Comparison of ENCODE assay signal across 9 mouse cellular contexts in genomic region chr8:70565561-70565960, GRCm38 (mm10). TPM values are rescaled to one million over a fixed set of nuclear protein-coding genes. Genes with fewer than 3 reads are reported as not detected.
DNase-seq lines count a peak whose midpoint lies in the region; ATAC-seq and TF ChIP-seq lines count a peak whose summit lies in the region.
"Had no signal": no experiment of that assay in that cellular context is flagged by ENCODE, and none has a peak within 500 bp of the region (broad histone marks: within the 10 kb centered on the region; RNA-seq: fewer than 3 reads in every experiment).

No protein-coding gene starts in this region.

- no peak overlapping the region for H3K4me3 ChIP-seq in kidney, adult 2 months (ENCODE audit: insufficient read depth, low read depth, low read length)
- H3K4me3 ChIP-seq in kidney, embryonic 16.5 days (ENCODE audit: low read length): no peak overlapping the region
- no peak overlapping the region for H3K4me3 ChIP-seq in intestine, embryonic 15.5 days (replicated peaks)
- H3K4me3 ChIP-seq in small intestine, adult 2 months (ENCODE audit: low read depth, low read length): no peak overlapping the region
- no peak overlapping the region for H3K4me3 ChIP-seq in forebrain, postnatal 0 days (ENCODE audit: low read depth, low read length)
- H3K4me3 ChIP-seq: neural tube, embryonic 12.5 days had no signal

- ATAC-seq in kidney, embryonic 16.5 days (ENCODE audit: low FRiP score, low TSS enrichment): no peak
- ATAC-seq in common myeloid progenitor, adult 5-6 weeks (replicated peaks; ENCODE audit: low read depth, poor library complexity, severe bottlenecking): peak; percentile 56
- ATAC-seq in intestine, embryonic 15.5 days: peak; percentile 35; the same call in 1 of the 2 replicates
- ATAC-seq in forebrain, postnatal 0 days: no peak

- peaks cover 28% of the 10 kb centered on the region for H3K4me1 ChIP-seq in kidney, adult 2 months (ENCODE audit: control insufficient read depth, insufficient read depth, low read length)
- peaks cover 38% of the 10 kb centered on the region for H3K4me1 ChIP-seq in kidney, embryonic 16.5 days (ENCODE audit: insufficient read depth, low read length)
- peaks cover 29% of the 10 kb centered on the region for H3K4me1 ChIP-seq in intestine, embryonic 15.5 days (replicated peaks)
- H3K4me1 ChIP-seq in small intestine, adult 2 months (ENCODE audit: control insufficient read depth, insufficient read depth, insufficient read length, low read length): peaks cover 54% of the 10 kb centered on the region
- no peaks in the 10 kb centered on the region for H3K4me1 ChIP-seq in forebrain, postnatal 0 days (ENCODE audit: insufficient read depth)

- no peak for TF ChIP-seq CTCF in kidney, adult 2 months (conservative IDR thresholded peaks at IDR 0.05; ENCODE audit: insufficient read depth, insufficient read length, low read depth, low read length)
- TF ChIP-seq CTCF in small intestine, adult 2 months (IDR thresholded peaks at IDR 0.05; ENCODE audit: extremely low read depth, insufficient read length, insufficient replicate concordance, low read depth, low read length): no peak
- no peak for TF ChIP-seq CTCF in forebrain, postnatal 0 days (IDR thresholded peaks at IDR 0.05; ENCODE audit: low read depth)

- no peaks in the 10 kb centered on the region for H3K9me3 ChIP-seq in kidney, embryonic 16.5 days (ENCODE audit: low read length)
- no peaks in the 10 kb centered on the region for H3K9me3 ChIP-seq in intestine, embryonic 15.5 days
- no peaks in the 10 kb centered on the region for H3K9me3 ChIP-seq in forebrain, postnatal 0 days (ENCODE audit: low read length)
- H3K9me3 ChIP-seq: neural tube, embryonic 12.5 days had no signal

- TF ChIP-seq POLR2A in kidney, adult 2 months (IDR thresholded peaks at IDR 0.05; ENCODE audit: low read depth, low read length): no peak
- TF ChIP-seq POLR2A in small intestine, adult 2 months (IDR thresholded peaks at IDR 0.05; ENCODE audit: low read depth, low read length): no peak

- no peaks in the 10 kb centered on the region for H3K27me3 ChIP-seq in kidney, adult 2 months (replicated peaks; ENCODE audit: control insufficient read depth, insufficient read depth, low read length)
- H3K27me3 ChIP-seq in kidney, embryonic 16.5 days (ENCODE audit: insufficient read depth, low read length): no peaks in the 10 kb centered on the region
- no peaks in the 10 kb centered on the region for H3K27me3 ChIP-seq in intestine, embryonic 15.5 days (replicated peaks)
- no peaks in the 10 kb centered on the region for H3K27me3 ChIP-seq in small intestine, adult 2 months (ENCODE audit: control insufficient read depth, insufficient read depth, low read length)
- H3K27me3 ChIP-seq in forebrain, postnatal 0 days (ENCODE audit: insufficient read depth, low read length): no peaks in the 10 kb centered on the region
- H3K27me3 ChIP-seq: neural tube, embryonic 12.5 days had no signal

- H3K36me3 ChIP-seq in kidney, adult 2 months (ENCODE audit: control insufficient read depth, insufficient read depth, low read length): no peaks in the 10 kb centered on the region
- H3K36me3 ChIP-seq in kidney, embryonic 16.5 days (ENCODE audit: insufficient read depth, low read length): no peaks in the 10 kb centered on the region
- no peaks in the 10 kb centered on the region for H3K36me3 ChIP-seq in intestine, embryonic 15.5 days
- no peaks in the 10 kb centered on the region; the same call in 1 of the 2 replicates for H3K36me3 ChIP-seq in small intestine, adult 2 months (ENCODE audit: control insufficient read depth, insufficient read depth, low read length)
- H3K36me3 ChIP-seq in forebrain, postnatal 0 days (ENCODE audit: insufficient read depth): no peaks in the 10 kb centered on the region
- H3K36me3 ChIP-seq: neural tube, embryonic 12.5 days had no signal

- no peak overlapping the region for H3K27ac ChIP-seq in kidney, adult 2 months (ENCODE audit: insufficient read depth, low read depth, low read length)
- H3K27ac ChIP-seq in kidney, embryonic 16.5 days (ENCODE audit: low read length): no peak overlapping the region
- no peak overlapping the region for H3K27ac ChIP-seq in intestine, embryonic 15.5 days
- peak overlapping the region; percentile 11; the same call in 1 of the 2 replicates for H3K27ac ChIP-seq in small intestine, adult 2 months (ENCODE audit: insufficient read depth, low read depth, low read length)
- no peak overlapping the region for H3K27ac ChIP-seq in forebrain, postnatal 0 days (ENCODE audit: low read depth, low read length)
- H3K27ac ChIP-seq: neural tube, embryonic 12.5 days had no signal

- DNase-seq in kidney, adult 2 months: peak; percentile 74
- no peak for DNase-seq in ovary, postnatal 10 days (ENCODE audit: low spot score)
- DNase-seq in forebrain, postnatal 0 days: no peak
- no peak for DNase-seq in urinary bladder, postnatal 36 days (ENCODE audit: low spot score in 2 of 2)

- H3K9ac ChIP-seq in kidney, embryonic 16.5 days (replicated peaks; ENCODE audit: low read length): no peak overlapping the region
- H3K9ac ChIP-seq in intestine, embryonic 15.5 days: no peak overlapping the region
- H3K9ac ChIP-seq in forebrain, postnatal 0 days: no peak overlapping the region
- H3K9ac ChIP-seq: neural tube, embryonic 12.5 days had no signal

- 38% methylated on average over 3 of the region's 3 CpGs for WGBS in kidney, adult 2 months
- 58% methylated on average over 3 of the region's 3 CpGs for WGBS in kidney, embryonic 16.5 days
- 47% methylated on average over 3 of the region's 3 CpGs for WGBS in intestine, embryonic 15.5 days
- 20% methylated on average over 3 of the region's 3 CpGs for WGBS in small intestine, adult 2 months
- WGBS in forebrain, postnatal 0 days: 76% methylated on average over 3 of the region's 3 CpGs

- no peak overlapping the region for H3K4me2 ChIP-seq in kidney, embryonic 16.5 days (replicated peaks; ENCODE audit: low read depth, low read length)
- H3K4me2 ChIP-seq in intestine, embryonic 15.5 days (replicated peaks): no peak overlapping the region
- no peak overlapping the region for H3K4me2 ChIP-seq in forebrain, postnatal 0 days (ENCODE audit: low read depth)
- H3K4me2 ChIP-seq: neural tube, embryonic 12.5 days had no signal

RNA-seq across cellular contexts. Expression of gene Ell, which starts 26.3 kb away (rescaled TPM):
- polyA plus RNA-seq in kidney, adult 2 months (2012; rRNA removed): 16.4 and 18.1 TPM in 2 replicates
- 24.1 and 25.1 TPM in 2 replicates for polyA plus RNA-seq in kidney, embryonic 16.5 days (2015; fragmentation: Nextera tagmentation; extraction: Ambion mirVana)
- 8.1 and 10.5 TPM in 2 replicates for total RNA-seq in common myeloid progenitor, adult 5-6 weeks (2017)
- polyA plus RNA-seq in intestine, embryonic 15.5 days (2015; fragmentation: Nextera tagmentation; extraction: Ambion mirVana): 15.9 TPM in 2 replicates
- 20.5 and 45.6 TPM in 2 replicates for polyA plus RNA-seq in small intestine, adult 2 months (2012; rRNA removed)
- total RNA-seq in forebrain, postnatal 0 days (2014; rRNA removed): 16.2 and 18.4 TPM in 2 replicates
- polyA plus RNA-seq in forebrain, postnatal 0 days (2015; fragmentation: Nextera tagmentation; extraction: Ambion mirVana): 9.7 and 11.0 TPM in 2 replicates

RNA-seq across cellular contexts. Expression of gene Isyna1, which starts 28.6 kb away (rescaled TPM):
- 127 and 159 TPM in 2 replicates for polyA plus RNA-seq in kidney, adult 2 months (2012; rRNA removed)
- polyA plus RNA-seq in kidney, embryonic 16.5 days (2015; fragmentation: Nextera tagmentation; extraction: Ambion mirVana): 215 and 217 TPM in 2 replicates
- total RNA-seq in common myeloid progenitor, adult 5-6 weeks (2017): 35.0 and 43.9 TPM in 2 replicates
- polyA plus RNA-seq in intestine, embryonic 15.5 days (2015; fragmentation: Nextera tagmentation; extraction: Ambion mirVana): 123 and 130 TPM in 2 replicates
- polyA plus RNA-seq in small intestine, adult 2 months (2012; rRNA removed): 61.8 and 92.4 TPM in 2 replicates
- 127 and 136 TPM in 2 replicates for total RNA-seq in forebrain, postnatal 0 days (2014; rRNA removed)
- polyA plus RNA-seq in forebrain, postnatal 0 days (2015; fragmentation: Nextera tagmentation; extraction: Ambion mirVana): 93.3 and 106 TPM in 2 replicates

RNA-seq across cellular contexts. Expression of gene Kxd1, which starts 37.8 kb away (rescaled TPM):
- 151 TPM in 2 replicates for polyA plus RNA-seq in kidney, adult 2 months (2012; rRNA removed)
- 65.4 and 69.9 TPM in 2 replicates for polyA plus RNA-seq in kidney, embryonic 16.5 days (2015; fragmentation: Nextera tagmentation; extraction: Ambion mirVana)
- 70.8 and 71.1 TPM in 2 replicates for total RNA-seq in common myeloid progenitor, adult 5-6 weeks (2017)
- 60.5 and 65.8 TPM in 2 replicates for polyA plus RNA-seq in intestine, embryonic 15.5 days (2015; fragmentation: Nextera tagmentation; extraction: Ambion mirVana)
- 34.3 and 64.4 TPM in 2 replicates for polyA plus RNA-seq in small intestine, adult 2 months (2012; rRNA removed)
- 39.1 and 43.5 TPM in 2 replicates for total RNA-seq in forebrain, postnatal 0 days (2014; rRNA removed)
- 51.6 and 51.9 TPM in 2 replicates for polyA plus RNA-seq in forebrain, postnatal 0 days (2015; fragmentation: Nextera tagmentation; extraction: Ambion mirVana)

RNA-seq across cellular contexts. Expression of gene Fkbp8, which starts 38.0 kb away (rescaled TPM):
- 320 and 410 TPM in 2 replicates for polyA plus RNA-seq in kidney, adult 2 months (2012; rRNA removed)
- 353 and 359 TPM in 2 replicates for polyA plus RNA-seq in kidney, embryonic 16.5 days (2015; fragmentation: Nextera tagmentation; extraction: Ambion mirVana)
- total RNA-seq in common myeloid progenitor, adult 5-6 weeks (2017): 95.9 and 128 TPM in 2 replicates
- polyA plus RNA-seq in intestine, embryonic 15.5 days (2015; fragmentation: Nextera tagmentation; extraction: Ambion mirVana): 277 and 331 TPM in 2 replicates
- polyA plus RNA-seq in small intestine, adult 2 months (2012; rRNA removed): 300 and 623 TPM in 2 replicates
- total RNA-seq in forebrain, postnatal 0 days (2014; rRNA removed): 559 and 592 TPM in 2 replicates
- 385 and 426 TPM in 2 replicates for polyA plus RNA-seq in forebrain, postnatal 0 days (2015; fragmentation: Nextera tagmentation; extraction: Ambion mirVana)

RNA-seq across cellular contexts. Expression of gene Ssbp4, which starts 43.1 kb away (rescaled TPM):
- 84.9 and 123 TPM in 2 replicates for polyA plus RNA-seq in kidney, adult 2 months (2012; rRNA removed)
- polyA plus RNA-seq in kidney, embryonic 16.5 days (2015; fragmentation: Nextera tagmentation; extraction: Ambion mirVana): 133 and 149 TPM in 2 replicates
- 43.8 and 58.4 TPM in 2 replicates for total RNA-seq in common myeloid progenitor, adult 5-6 weeks (2017)
- 86.9 and 91.7 TPM in 2 replicates for polyA plus RNA-seq in intestine, embryonic 15.5 days (2015; fragmentation: Nextera tagmentation; extraction: Ambion mirVana)
- polyA plus RNA-seq in small intestine, adult 2 months (2012; rRNA removed): 81.7 and 138 TPM in 2 replicates
- 197 and 249 TPM in 2 replicates for total RNA-seq in forebrain, postnatal 0 days (2014; rRNA removed)
- polyA plus RNA-seq in forebrain, postnatal 0 days (2015; fragmentation: Nextera tagmentation; extraction: Ambion mirVana): 204 and 221 TPM in 2 replicates

Comparison
In these comparisons a context has a peak if more than half of its experiments do, and no peak if none do; other contexts are left out.
1. ATAC-seq: peak in common myeloid progenitor, adult 5-6 weeks (single experiment) and intestine, embryonic 15.5 days (single experiment); none in kidney, embryonic 16.5 days (single experiment) and forebrain, postnatal 0 days (single experiment).